ENCODE assay signal across 1 mouse cellular context in the genomic region with DNA sequence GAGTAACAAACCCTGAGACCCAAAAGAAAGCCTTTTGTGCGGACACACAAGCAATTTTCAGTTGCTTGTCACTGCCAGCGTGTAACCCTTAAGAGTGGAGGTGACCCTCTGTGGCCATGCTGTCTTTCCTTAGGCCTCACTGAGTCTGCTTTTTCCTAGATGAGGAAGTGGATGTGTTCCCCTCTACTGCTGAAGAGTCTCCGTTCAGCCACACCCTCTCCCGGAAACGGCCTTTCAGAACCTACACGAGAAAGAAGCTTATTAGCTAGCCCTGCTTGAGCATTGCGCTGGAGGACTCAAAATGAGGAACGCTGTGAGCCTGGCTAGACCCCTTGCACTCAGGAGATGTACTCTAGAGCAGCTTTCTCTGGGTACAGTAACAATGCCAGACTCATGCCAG.
TF ChIP-seq lines count a peak whose summit lies in the region.

No protein-coding gene starts in this region.

TF ChIP-seq in MEL, 35 proteins besides CTCF, POLR2A, EP300 and RAD21 (continued from another document):
- TF ChIP-seq MAFK (IDR thresholded peaks at IDR 0.05; ENCODE audit: borderline replicate concordance, low read depth, low read length) = no peak
- TF ChIP-seq ETS1 (IDR thresholded peaks at IDR 0.05; ENCODE audit: low read depth, low read length) = no peak
- no peak for TF ChIP-seq MEF2A (IDR thresholded peaks at IDR 0.05; ENCODE audit: extremely low read depth, insufficient replicate concordance, low read depth, low read length, poor library complexity, severe bottlenecking)
- TF ChIP-seq ZNF384 (IDR thresholded peaks at IDR 0.05; ENCODE audit: low read depth, low read length) = no peak
- peak; percentile 68 for TF ChIP-seq ELF1 (IDR thresholded peaks at IDR 0.05; ENCODE audit: low read depth, low read length)
- 0 out of 2 replicates have a peak, but pooled peaks have one; percentile 7 for TF ChIP-seq GATA1 (IDR thresholded peaks at IDR 0.05; ENCODE audit: low read depth, low read length)
- no peak for TF ChIP-seq BHLHE40 (IDR thresholded peaks at IDR 0.05; ENCODE audit: borderline replicate concordance, low read depth, low read length)
- no peak for TF ChIP-seq ZC3H11A (IDR thresholded peaks at IDR 0.05; ENCODE audit: low read depth, low read length)
- no peak for TF ChIP-seq NELFE (IDR thresholded peaks at IDR 0.05; ENCODE audit: low read depth, low read length)
- TF ChIP-seq TBP (IDR thresholded peaks at IDR 0.05; ENCODE audit: low read depth, low read length) = no peak
- TF ChIP-seq MYC (IDR thresholded peaks at IDR 0.05; ENCODE audit: low read depth, low read length) = 0 out of 2 replicates have a peak, but pooled peaks have one; percentile 38
TF ChIP-seq in MEL: peak in this region for 3.
